Mouse (Mus musculus): Measurements from ENCODE around the gene Slc39a11.

Gene Slc39a11

GRCm38 (mm10) chr11:113458582-113459210, 191.2 kb downstream of the Slc39a11 start:
- DNase-seq (ENCODE audit: low spot score) = no peak

DNA sequence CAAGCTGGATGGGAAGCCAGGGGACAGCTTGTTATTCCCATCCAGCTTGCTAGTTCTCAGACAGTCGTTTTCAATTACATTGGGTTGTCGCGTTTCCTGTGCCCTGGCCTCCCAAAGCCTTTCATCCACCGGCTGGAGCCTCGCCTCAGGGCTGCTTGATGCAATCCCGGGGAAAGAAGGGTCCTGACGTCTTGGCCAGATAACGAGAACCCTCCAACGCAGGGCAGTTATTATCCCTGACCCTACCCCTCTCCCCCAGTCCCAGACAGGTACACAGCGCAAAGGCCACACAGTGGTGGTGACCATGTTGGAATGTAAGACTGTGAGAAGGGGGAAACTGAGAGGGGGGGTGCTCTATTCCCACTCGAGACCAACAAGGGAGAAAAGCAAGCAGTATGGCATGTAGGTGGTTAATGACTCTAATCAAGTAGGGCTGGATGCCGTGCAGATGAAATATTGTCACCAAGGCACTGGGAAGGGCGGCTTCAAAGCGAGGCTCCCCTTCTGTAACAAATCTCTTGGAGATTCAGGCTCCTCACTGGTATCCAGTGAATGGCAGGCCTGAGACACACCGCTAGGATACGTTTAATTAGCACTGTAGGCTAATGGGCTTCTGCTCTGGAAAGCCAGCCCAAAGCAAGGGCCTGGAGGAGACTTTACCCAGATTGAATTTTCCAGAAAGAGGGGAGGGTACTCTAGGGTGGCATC, 196.9 kb downstream of the Slc39a11 start:
- DNase-seq (ENCODE audit: low spot score) = no peak

DNA sequence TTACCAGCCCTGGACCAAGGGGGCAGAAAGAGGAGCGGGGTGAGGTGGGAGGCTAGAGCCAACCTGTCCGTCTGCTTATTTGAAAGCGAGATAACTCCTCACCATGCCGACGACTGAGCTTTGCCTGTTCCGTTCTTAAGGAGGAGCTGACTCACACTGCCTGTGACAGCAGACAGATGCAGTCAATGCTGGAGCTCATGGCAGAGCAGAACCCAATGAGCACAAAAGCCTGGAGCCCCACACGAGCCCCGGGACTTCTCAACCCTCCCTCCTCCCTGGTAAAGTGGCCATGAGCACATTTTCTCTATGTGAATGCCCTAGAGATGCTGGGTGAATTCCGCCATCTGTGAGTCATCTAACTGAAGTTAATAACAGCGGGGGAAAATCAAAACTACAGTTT, 198.6 kb downstream of the Slc39a11 start:
- no peak for DNase-seq (ENCODE audit: low spot score)

DNA sequence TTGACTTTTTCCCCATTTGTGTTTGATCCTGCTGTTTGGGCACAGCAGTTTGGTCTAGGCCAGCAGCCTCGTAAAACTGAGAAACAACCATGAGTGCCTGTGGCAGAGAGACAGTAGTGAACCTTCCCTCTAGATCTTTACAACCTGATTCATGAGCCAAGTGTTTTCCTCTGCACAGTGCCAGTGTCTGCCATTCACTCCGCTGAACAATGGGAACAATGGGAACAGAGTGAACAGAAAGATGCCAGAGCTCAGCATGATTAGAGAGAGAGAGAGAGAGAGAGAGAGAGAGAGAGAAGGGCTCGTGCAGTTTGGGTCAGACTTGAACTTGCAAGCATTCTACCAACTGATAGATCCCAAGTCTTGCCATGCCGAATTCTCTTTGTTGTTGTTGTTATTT, 199.2 kb downstream of the Slc39a11 start:
- no peak for DNase-seq (ENCODE audit: low spot score)

- DNase-seq (ENCODE audit: low spot score) = no peak
These were observed 199.9 kb downstream of the Slc39a11 start for GRCm38 (mm10) chr11:113450028-113450427.

DNA sequence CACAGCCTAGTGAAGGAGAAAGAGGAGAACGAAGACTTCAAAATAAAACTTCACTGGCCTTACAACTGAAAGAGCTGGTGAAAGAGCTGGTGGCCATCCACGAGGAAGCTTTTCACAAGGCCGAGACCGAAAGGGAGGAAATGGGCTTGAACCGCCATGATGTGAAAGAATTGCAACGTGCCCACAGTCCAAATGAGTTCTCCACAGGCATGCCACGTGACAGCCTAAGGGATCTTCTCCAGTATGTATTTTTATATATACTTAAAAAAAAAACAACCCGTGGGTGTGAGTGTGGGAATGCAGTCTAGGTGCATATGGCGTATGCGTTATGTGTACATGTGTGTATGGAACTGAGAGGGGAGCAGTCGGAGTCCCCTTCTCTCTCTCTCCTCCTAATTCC, 207.8 kb downstream of the Slc39a11 start:
- no peak for DNase-seq (ENCODE audit: low spot score)

GRCm38 (mm10) chr11:113439328-113440030, 210.4 kb downstream of the Slc39a11 start:
- no peak for DNase-seq (ENCODE audit: low spot score)

- no peak for DNase-seq (ENCODE audit: low spot score)
These were observed 211.0 kb downstream of the Slc39a11 start for GRCm38 (mm10) chr11:113438915-113439314.

- DNase-seq (ENCODE audit: low spot score) = no peak
These were observed 212.5 kb downstream of the Slc39a11 start for GRCm38 (mm10) chr11:113437357-113437756.

DNA sequence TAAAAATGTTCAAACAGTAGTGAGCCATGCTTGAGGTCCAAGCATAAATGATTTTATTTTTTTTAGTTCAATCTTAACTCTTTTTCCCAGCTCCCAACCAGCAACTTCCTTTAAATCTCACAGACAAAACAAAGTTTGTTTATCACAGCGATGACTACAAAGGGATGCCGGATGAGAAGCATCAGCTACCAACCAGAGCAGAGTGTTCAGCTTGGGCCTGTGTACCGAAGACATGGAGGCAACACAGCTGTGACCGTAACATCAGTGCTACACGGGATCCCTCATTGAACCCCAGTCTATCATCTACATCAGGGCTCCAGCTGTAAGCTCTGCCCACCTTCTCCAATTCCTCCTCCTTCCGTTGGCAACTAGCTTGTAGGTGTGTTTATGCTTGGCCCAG, 213.6 kb downstream of the Slc39a11 start:
- DNase-seq (ENCODE audit: low spot score) = no peak

DNA sequence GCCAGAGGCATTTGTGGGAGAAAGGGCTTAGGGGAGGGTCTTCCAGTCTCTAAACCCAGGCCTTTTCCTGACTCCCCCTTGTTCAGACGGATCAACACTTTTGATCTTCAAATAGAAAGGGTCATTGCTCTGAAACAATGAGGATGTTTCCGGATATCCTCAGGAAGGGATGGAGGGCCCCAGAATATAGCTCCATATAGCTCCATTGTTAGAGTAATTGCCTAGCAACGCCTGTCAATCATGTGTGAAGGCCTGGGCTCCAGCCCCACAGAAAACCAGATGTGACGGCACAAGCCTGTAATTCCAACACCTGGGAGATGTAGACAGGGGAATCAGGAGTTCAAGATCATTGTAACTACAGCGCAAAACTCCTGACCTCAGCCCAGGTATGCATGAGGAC, 214.2 kb downstream of the Slc39a11 start:
- no peak for DNase-seq (ENCODE audit: low spot score)

- DNase-seq (ENCODE audit: low spot score) = peak; percentile 18
These were observed 218.7 kb downstream of the Slc39a11 start for GRCm38 (mm10) chr11:113431161-113431560.

GRCm38 (mm10) chr11:113425882-113426281, 224.0 kb downstream of the Slc39a11 start:
- DNase-seq (ENCODE audit: low spot score) = no peak

DNA sequence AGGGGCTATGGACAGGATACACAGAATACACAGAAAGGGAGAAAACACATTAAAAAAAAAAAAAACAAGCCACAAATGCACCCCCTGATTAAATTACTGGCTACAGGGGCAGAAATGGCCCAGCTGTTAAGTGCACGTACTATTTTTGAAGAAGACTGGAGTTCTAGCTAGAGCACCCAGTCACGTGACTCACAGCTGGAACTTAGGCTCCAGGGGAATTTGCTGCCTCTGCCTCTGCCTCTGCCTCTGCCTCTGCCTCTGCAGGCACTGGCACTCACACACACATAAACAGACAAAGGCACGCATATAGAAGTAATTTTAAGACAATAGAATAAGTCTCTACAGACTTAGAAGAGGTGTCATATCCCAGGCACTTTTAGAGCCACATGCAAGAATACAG, 224.4 kb downstream of the Slc39a11 start:
- DNase-seq (ENCODE audit: low spot score) = no peak

GRCm38 (mm10) chr11:113424765-113425164, 225.1 kb downstream of the Slc39a11 start:
- DNase-seq (ENCODE audit: low spot score) = no peak

DNA sequence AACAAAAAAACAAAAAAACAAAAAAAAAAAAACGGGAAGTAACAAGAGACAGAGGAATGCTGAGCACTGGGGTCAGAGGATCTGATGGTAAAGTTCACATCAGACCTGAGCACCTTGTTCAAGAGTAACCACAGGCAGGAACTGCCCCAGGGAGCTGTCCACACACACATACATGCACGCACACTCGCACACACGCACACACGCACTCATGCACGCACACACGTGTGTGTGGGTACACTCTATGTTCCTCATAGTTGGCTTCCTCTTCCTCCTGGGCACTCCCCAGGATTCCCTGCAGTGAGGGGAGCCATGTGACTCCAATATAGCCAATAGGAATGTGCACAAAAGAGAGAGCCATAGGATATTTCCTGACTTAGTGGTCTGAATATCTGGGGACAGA, 227.3 kb downstream of the Slc39a11 start:
- DNase-seq (ENCODE audit: low spot score) = no peak

GRCm38 (mm10) chr11:113418921-113419655, 230.8 kb downstream of the Slc39a11 start:
- no peak for DNase-seq (ENCODE audit: low spot score)

DNA sequence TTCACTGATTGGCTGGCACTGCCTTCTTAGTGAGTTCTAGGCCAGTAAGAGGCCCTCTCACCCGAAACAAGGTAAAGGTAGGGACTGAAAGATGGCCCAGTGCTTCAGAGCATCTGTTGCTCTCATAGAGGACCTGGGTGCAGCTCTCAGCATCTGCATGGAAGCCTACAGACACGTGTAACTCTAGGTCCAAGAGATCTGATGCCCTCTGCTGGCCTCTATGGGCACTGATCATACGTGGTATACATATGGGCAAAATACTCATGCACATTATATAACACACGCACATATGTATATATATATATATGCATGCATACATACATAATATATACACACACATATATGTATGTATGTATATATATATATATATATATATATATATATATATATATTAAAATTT, 231.9 kb downstream of the Slc39a11 start:
- DNase-seq (ENCODE audit: low spot score) = no peak

GRCm38 (mm10) chr11:113412545-113412944, 237.3 kb downstream of the Slc39a11 start:
- DNase-seq (ENCODE audit: low spot score) = no peak

- no peak for DNase-seq (ENCODE audit: low spot score)
These were observed 238.1 kb downstream of the Slc39a11 start for GRCm38 (mm10) chr11:113411798-113412197.

GRCm38 (mm10) chr11:113409121-113409520, 240.8 kb downstream of the Slc39a11 start:
- DNase-seq (ENCODE audit: low spot score) = no peak

DNA sequence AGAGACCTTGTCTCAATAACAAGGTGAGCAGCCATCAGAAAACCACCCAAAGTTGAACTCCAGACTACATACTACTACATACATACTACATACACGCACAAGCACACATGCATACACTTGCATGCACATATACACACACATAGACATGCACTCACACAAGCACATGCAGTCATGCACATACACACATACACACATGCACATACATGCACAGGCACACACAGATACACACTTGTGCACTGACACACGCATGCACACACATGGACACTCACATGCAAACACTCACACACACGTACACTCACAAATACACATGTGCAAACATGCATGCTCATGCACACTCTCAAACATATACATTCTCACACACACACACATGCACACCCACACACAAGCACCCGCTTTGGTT, 242.4 kb downstream of the Slc39a11 start:
- DNase-seq (ENCODE audit: low spot score) = no peak

- no peak for DNase-seq (ENCODE audit: low spot score)
These were observed 249.0 kb downstream of the Slc39a11 start for GRCm38 (mm10) chr11:113400868-113401267.

Measured in urinary bladder, postnatal 14 days (tissue).